Mouse (Mus musculus) limb, embryonic 12.5 days (tissue): ENCODE measurements at regions not wholly inside any gene's neighbourhood (a gene's known extent, or its start where the extent isn't known, plus 50 kb on each side); places are given as distances from the start of the nearest gene placed in this dataset.

Experiments
- ATAC-seq: fragments of 200-750 bp; cut with Nextera tagmentation; 2 replicates; pipeline ENCODE4 v1.8.0; 2017; ENCODE audit warnings: low read depth, moderate TSS enrichment; ENCODE audit not compliant: insufficient number of reproducible peaks, insufficient read depth, low FRiP score, low TSS enrichment
- H3K27ac ChIP-seq: fragments of 300-500 bp; sonication (generic); 2 replicates; pipeline ENCODE4 v1.5.1; 2016; ENCODE audit warnings: mild to moderate bottlenecking, moderate library complexity
- H3K27me3 ChIP-seq: fragments of 300-500 bp; sonication (generic); 2 replicates; pipeline ENCODE4 v1.6.1; 2016; ENCODE audit warnings: mild to moderate bottlenecking, moderate library complexity
- H3K36me3 ChIP-seq: fragments of 300-500 bp; sonication (generic); 2 replicates; pipeline ENCODE4 v1.6.1; 2016; ENCODE audit warnings: mild to moderate bottlenecking, moderate library complexity
- H3K4me1 ChIP-seq: fragments of 300-500 bp; sonication (generic); replicated peaks from 2 replicates; pipeline ENCODE4 v1.6.1; 2016
- H3K4me2 ChIP-seq: fragments of 300-500 bp; sonication (generic); 2 replicates; pipeline ENCODE4 v1.6.1; 2016; ENCODE audit warnings: mild to moderate bottlenecking, moderate library complexity
- H3K4me3 ChIP-seq: fragments of 300-500 bp; sonication (generic); replicated peaks from 2 replicates; pipeline ENCODE4 v1.5.1; 2016; ENCODE audit warnings: mild to moderate bottlenecking
- H3K9ac ChIP-seq: fragments of 300-500 bp; sonication (generic); replicated peaks from 2 replicates; pipeline ENCODE4 v1.6.1; 2016; ENCODE audit warnings: mild to moderate bottlenecking, moderate library complexity
- H3K9me3 ChIP-seq: fragments of 300-500 bp; sonication (generic); 2 replicates; pipeline ENCODE4 v1.6.1; 2016; ENCODE audit warnings: mild to moderate bottlenecking, moderate library complexity
- WGBS: fragments of 180-500 bp; shearing (Covaris S2); methylation state at CpG from one replicate; pipeline ENCODE4 v1.1.7; 2016; 5-methylcytosine and 5-hydroxymethylcytosine counted together

DNA sequence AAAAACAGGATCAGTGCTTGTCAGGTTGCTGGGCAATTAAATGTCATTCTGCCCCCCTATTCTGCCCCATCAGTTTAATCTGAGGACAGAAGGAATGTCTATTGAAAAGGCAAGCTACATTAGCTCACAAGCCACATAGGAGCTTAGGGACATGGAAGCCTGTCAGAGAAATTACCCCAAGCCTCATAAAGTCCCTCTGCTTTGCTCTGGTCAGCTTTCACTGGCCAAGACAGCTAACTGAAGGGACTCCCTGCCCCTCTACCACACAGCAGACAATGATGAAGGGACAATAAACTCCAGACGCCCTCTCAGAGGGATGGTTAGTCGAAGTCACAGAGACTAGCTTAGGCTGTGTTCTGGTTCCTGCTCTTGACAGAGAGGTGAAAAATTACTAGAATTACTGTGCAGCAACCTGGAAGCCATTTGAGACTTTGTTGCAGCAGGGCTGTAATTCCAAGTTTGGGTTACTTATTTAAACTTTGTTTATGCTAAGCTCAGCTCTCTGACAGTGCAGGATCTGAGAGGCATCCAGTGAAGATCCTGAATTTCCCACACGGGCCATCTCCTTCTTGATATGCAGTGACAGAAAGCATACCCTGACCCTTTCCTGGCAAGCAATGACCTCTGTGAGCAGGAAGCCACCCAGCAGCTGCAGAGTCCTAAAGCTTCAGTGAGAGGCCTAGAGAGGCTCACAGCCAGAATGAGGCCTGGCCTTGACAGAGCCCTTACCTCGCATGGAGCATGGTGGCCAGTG is 95.2 kb upstream of the Tmtc1 start:
- ATAC-seq: no peak
- H3K9me3 ChIP-seq: no peaks in the 10 kb centered on the region
- no peak overlapping the region for H3K9ac ChIP-seq
- H3K27ac ChIP-seq: no peak overlapping the region
- no peak overlapping the region for H3K4me2 ChIP-seq
- H3K27me3 ChIP-seq: no peaks in the 10 kb centered on the region
- WGBS: 23% methylated on average over 4 of the region's 4 CpGs
- no peaks in the 10 kb centered on the region for H3K4me1 ChIP-seq
- no peaks in the 10 kb centered on the region for H3K36me3 ChIP-seq
- H3K4me3 ChIP-seq: no peak overlapping the region

DNA sequence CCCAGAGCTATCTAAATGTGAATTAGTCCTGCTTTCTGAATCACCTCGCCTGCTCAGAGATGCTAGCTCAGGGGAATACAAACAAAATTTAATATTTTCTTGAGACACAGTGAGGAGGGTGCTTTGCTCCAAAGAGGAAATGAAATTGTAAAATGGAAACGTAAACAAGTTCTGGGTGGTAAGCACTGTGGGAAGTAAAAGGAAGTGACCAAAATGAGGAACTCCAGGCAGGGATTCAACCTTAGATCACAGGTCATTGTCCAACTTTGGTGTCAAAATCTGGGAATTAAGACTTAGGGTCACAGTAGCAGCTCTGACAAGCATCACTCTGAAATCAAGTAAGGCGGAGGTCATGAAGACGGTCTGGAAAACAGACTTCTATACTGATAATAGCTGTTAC is 90.2 kb upstream of the Tmtc1 start:
- no peak for ATAC-seq
- no peaks in the 10 kb centered on the region for H3K9me3 ChIP-seq
- no peaks in the 10 kb centered on the region for H3K4me1 ChIP-seq
- 74% methylated on average over 4 of the region's 4 CpGs for WGBS
- no peak overlapping the region for H3K4me2 ChIP-seq
- H3K27me3 ChIP-seq: no peaks in the 10 kb centered on the region
- no peaks in the 10 kb centered on the region for H3K36me3 ChIP-seq
- no peak overlapping the region for H3K9ac ChIP-seq
- H3K27ac ChIP-seq: no peak overlapping the region
- no peak overlapping the region for H3K4me3 ChIP-seq

DNA sequence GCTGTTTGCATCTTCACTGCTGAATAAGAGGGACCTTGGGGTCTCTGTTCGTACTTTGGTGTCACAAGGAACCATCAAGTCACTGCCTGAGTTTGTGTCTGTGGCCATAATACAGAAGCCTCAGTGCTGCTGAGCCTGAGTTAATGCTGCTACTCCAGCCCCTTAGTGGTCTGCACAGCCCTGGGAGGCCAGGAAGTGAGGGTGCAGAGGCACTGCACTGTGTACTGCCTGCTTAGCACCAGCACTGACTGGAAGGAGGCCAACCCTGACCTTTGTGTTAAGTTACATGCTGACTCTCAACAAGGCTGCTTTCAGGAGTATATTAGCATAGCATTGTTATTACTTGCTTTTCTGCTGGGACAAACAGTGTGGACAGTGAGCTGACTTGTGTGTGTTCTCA is 86.9 kb upstream of the Tmtc1 start:
- H3K4me2 ChIP-seq: no peak overlapping the region
- no peaks in the 10 kb centered on the region for H3K4me1 ChIP-seq
- no peak for ATAC-seq
- H3K36me3 ChIP-seq: no peaks in the 10 kb centered on the region
- no peak overlapping the region for H3K27ac ChIP-seq
- H3K27me3 ChIP-seq: no peaks in the 10 kb centered on the region
- no peak overlapping the region for H3K9ac ChIP-seq
- H3K4me3 ChIP-seq: no peak overlapping the region
- no peaks in the 10 kb centered on the region for H3K9me3 ChIP-seq
- 81% methylated on average over 1 of the region's 1 CpGs for WGBS

DNA sequence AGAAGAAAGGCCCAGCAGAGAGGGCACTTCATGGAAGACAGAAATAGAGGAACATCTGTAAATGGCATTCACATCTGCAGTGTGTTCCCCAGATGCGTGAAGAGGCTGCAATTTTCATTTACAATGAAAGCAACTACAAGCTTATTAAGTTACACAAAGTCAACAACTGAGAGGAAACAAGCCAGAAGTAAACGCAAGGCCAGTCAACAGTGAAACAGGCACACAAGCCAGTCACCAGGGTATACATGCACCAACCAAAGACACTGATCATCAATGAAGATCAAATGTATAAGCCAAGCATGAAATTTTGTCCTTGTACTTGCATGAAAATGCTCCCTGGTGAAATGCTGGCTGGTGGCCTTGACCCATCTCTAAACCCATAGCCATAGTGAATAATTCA is 84.4 kb upstream of the Tmtc1 start:
- H3K4me3 ChIP-seq: no peak overlapping the region
- H3K36me3 ChIP-seq: no peaks in the 10 kb centered on the region
- no peak overlapping the region for H3K27ac ChIP-seq
- no peak overlapping the region for H3K9ac ChIP-seq
- H3K27me3 ChIP-seq: no peaks in the 10 kb centered on the region
- WGBS: 78% methylated on average over 2 of the region's 2 CpGs
- no peak overlapping the region for H3K4me2 ChIP-seq
- ATAC-seq: no peak
- H3K9me3 ChIP-seq: no peaks in the 10 kb centered on the region
- no peaks in the 10 kb centered on the region for H3K4me1 ChIP-seq

DNA sequence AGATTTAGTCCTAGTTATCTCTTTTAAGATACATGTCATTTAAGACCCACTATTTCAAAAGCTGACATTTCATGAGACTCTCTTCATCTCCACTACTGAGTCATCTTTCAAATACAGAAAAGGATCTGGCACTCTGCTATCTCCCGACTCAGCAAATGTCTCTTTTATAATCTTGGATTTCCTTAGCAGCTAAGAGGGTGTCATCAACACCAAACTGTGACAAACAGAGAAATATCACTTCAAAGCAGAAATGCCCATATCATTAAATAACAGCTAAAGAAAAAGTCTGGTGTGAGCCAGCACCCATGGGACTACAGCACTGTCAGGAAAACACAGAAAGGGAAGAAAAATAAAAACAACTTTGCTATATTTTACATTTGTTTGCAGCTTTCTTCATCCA is 78.7 kb upstream of the Tmtc1 start:
- no peak overlapping the region for H3K27ac ChIP-seq
- no peak overlapping the region for H3K4me3 ChIP-seq
- H3K4me1 ChIP-seq: no peaks in the 10 kb centered on the region
- no peaks in the 10 kb centered on the region for H3K36me3 ChIP-seq
- H3K4me2 ChIP-seq: no peak overlapping the region
- no peaks in the 10 kb centered on the region for H3K9me3 ChIP-seq
- H3K27me3 ChIP-seq: no peaks in the 10 kb centered on the region
- no peak overlapping the region for H3K9ac ChIP-seq
- 39% methylated on average over 1 of the region's 1 CpGs for WGBS
- ATAC-seq: no peak

DNA sequence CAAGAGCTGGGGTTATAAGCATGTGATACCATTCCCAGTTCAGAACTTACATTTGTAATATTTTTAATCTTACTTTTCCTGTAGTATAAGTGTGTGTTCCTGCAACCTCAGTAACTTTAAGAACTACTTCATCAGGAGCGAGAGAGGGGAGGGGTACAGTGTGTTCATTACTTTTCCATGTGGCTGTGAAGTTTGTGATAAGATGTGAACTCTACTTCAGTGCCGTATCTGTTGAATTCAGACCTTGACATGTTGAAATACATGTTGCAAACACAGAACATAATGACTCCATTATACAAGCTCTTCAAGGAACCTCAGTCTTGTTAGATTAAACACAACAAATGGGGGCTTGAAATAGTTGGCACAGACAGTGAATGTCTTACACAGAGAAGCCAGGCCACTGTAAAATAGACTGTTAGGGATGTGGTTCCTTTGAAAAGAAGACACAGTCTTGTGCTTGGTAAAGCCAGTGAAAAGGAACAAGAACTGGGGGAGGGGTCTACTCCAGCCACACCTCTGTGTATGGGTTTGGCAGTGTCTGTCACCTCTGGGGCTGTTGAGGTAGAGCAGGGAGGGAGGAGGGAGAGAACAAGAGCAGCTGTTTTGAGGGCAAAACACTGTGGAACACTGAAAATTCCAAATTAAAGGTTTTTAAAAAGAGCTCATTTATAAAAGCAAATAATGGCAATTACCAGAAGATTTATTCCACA is 73.5 kb upstream of the Tmtc1 start:
- Histone ChIP-seq H3K9ac (no peak overlapping the region), H3K9me3 (no peaks in the 10 kb centered on the region), H3K27me3 (no peaks in the 10 kb centered on the region), H3K4me3 (no peak overlapping the region), H3K4me1 (peaks cover 16% of the 10 kb centered on the region; the same call in 1 of the 2 replicates), H3K36me3 (no peaks in the 10 kb centered on the region), H3K27ac (no peak overlapping the region), H3K4me2 (no peak overlapping the region)
- ATAC-seq: no peak
- WGBS: 75% methylated on average over 2 of the region's 2 CpGs

GRCm38 (mm10) chr6:148516654-148517053 is 72.5 kb upstream of the Tmtc1 start:
- no peak overlapping the region for H3K4me3 ChIP-seq
- no peaks in the 10 kb centered on the region for H3K36me3 ChIP-seq
- no peak overlapping the region for H3K9ac ChIP-seq
- H3K4me1 ChIP-seq: peaks cover 16% of the 10 kb centered on the region; the same call in 1 of the 2 replicates
- ATAC-seq: no peak
- H3K27me3 ChIP-seq: no peaks in the 10 kb centered on the region
- WGBS: 79% methylated on average over 4 of the region's 4 CpGs
- H3K4me2 ChIP-seq: no peak overlapping the region
- no peaks in the 10 kb centered on the region for H3K9me3 ChIP-seq
- no peak overlapping the region for H3K27ac ChIP-seq

- Histone ChIP-seq H3K9ac (no peak overlapping the region), H3K27me3 (no peaks in the 10 kb centered on the region), H3K9me3 (no peaks in the 10 kb centered on the region)
These were observed 70.9 kb upstream of the Tmtc1 start for GRCm38 (mm10) chr6:148515105-148515504.

GRCm38 (mm10) chr6:148514645-148515044 is 70.5 kb upstream of the Tmtc1 start:
- Histone ChIP-seq H3K4me2 (no peak overlapping the region), H3K27ac (no peak overlapping the region), H3K9ac (no peak overlapping the region), H3K9me3 (no peaks in the 10 kb centered on the region), H3K27me3 (no peaks in the 10 kb centered on the region), H3K4me3 (no peak overlapping the region), H3K4me1 (peaks cover 16% of the 10 kb centered on the region; the same call in 1 of the 2 replicates), H3K36me3 (no peaks in the 10 kb centered on the region)
- no peak for ATAC-seq
- 80% methylated on average over 1 of the region's 1 CpGs for WGBS

More at GRCm38 (mm10) chr6:148515105-148515504, 70.9 kb upstream of the Tmtc1 start:
- 72% methylated on average over 6 of the region's 6 CpGs for whole genome bisulfite sequencing
- H3K4me1 ChIP-seq: peaks cover 16% of the 10 kb centered on the region; the same call in 1 of the 2 replicates
- H3K27ac ChIP-seq: no peak overlapping the region
- ATAC-seq: no peak
- H3K36me3 ChIP-seq: no peaks in the 10 kb centered on the region
- H3K4me3 ChIP-seq: no peak overlapping the region
- H3K4me2 ChIP-seq: no peak overlapping the region

DNA sequence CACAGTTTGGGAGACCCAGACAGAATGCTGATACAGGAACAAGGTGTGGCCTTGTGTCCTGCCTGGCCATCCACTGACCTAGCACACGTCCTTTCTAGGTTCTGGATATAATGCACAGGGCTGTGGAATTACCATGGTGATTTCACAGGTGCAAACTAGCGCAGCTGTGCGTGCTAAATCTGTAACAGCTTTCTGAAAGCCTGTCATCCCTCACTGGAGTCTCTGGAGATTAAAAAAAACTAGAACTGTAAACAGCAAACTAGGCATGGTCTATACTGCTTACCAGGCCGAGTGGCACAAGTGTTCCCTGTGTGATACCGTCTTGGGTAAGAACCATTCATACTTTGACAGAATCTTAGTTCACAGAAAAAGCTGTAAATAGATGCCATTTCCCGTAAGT is 69.9 kb upstream of the Tmtc1 start:
- H3K36me3 ChIP-seq: no peaks in the 10 kb centered on the region
- H3K4me3 ChIP-seq: no peak overlapping the region
- ATAC-seq: no peak
- no peaks in the 10 kb centered on the region for H3K27me3 ChIP-seq
- H3K4me2 ChIP-seq: no peak overlapping the region
- WGBS: 54% methylated on average over 6 of the region's 6 CpGs
- no peaks in the 10 kb centered on the region for H3K9me3 ChIP-seq
- no peak overlapping the region for H3K9ac ChIP-seq
- H3K4me1 ChIP-seq: peaks cover 16% of the 10 kb centered on the region; the same call in 1 of the 2 replicates
- no peak overlapping the region for H3K27ac ChIP-seq

GRCm38 (mm10) chr6:148513134-148513533 is 68.9 kb upstream of the Tmtc1 start:
- 41% methylated on average over 2 of the region's 2 CpGs for WGBS
- ATAC-seq: no peak

More at GRCm38 (mm10) chr6:148513134-148513533, 68.9 kb upstream of the Tmtc1 start:
- H3K9me3 ChIP-seq: no peaks in the 10 kb centered on the region
- H3K4me1 ChIP-seq: peaks cover 16% of the 10 kb centered on the region; the same call in 1 of the 2 replicates
- H3K27ac ChIP-seq: no peak overlapping the region
- H3K4me3 ChIP-seq: no peak overlapping the region
- H3K36me3 ChIP-seq: no peaks in the 10 kb centered on the region
- H3K4me2 ChIP-seq: no peak overlapping the region
- no peak overlapping the region for H3K9ac ChIP-seq
- no peaks in the 10 kb centered on the region for H3K27me3 ChIP-seq
